Mouse (Mus musculus): ENCODE data around the gene Fjx1. TPM values are rescaled to one million over a fixed set of nuclear protein-coding genes. Genes with fewer than 3 reads are reported as not detected.

Fjx1 gene
- total and polyA plus RNA-seq, 2 experiments from 2014 or later = 28.5 to 91.8 TPM

- WGBS = 78% methylated on average over 4 of the region's 4 CpGs
- Histone ChIP-seq H3K4me2 (ENCODE audit: low read depth, low read length, poor library complexity, severe bottlenecking) (no peak overlapping the region), H3K36me3 (ENCODE audit: insufficient read depth, low read length) (no peaks in the 10 kb centered on the region), H3K27me3 (ENCODE audit: insufficient read depth, low read length) (no peaks in the 10 kb centered on the region), H3K27ac (ENCODE audit: low read depth, low read length) (no peak overlapping the region), H3K9me3 (ENCODE audit: low read length) (no peaks in the 10 kb centered on the region), H3K4me1 (ENCODE audit: insufficient read depth, low read length) (0 out of 2 replicates have a peak, but pooled peaks cover 2% of the 10 kb centered on the region), H3K9ac (replicated peaks; ENCODE audit: low read length, poor library complexity, severe bottlenecking) (no peak overlapping the region), H3K4me3 (ENCODE audit: low read depth, low read length) (no peak overlapping the region)
- DNase-seq (ENCODE audit: low spot score) = no peak
- no peak for ATAC-seq (ENCODE audit: low FRiP score)
- no peak for TF ChIP-seq CTCF (IDR thresholded peaks at IDR 0.05)
Observed at GRCm38 (mm10) chr2:102410615-102411014, 41.7 kb downstream of the Fjx1 start.

GRCm38 (mm10) chr2:102409741-102410140 lies 42.6 kb downstream of the Fjx1 start:
- H3K9ac ChIP-seq (replicated peaks; ENCODE audit: low read length, poor library complexity, severe bottlenecking) = no peak overlapping the region

GRCm38 (mm10) chr2:102407363-102408184 lies 44.7 kb downstream of the Fjx1 start, which contains the start of gene Trim44:
TSS of gene Trim44 (minus strand) at chr2:102407828.
- peak; percentile 74 for DNase-seq (ENCODE audit: low spot score)
- Histone ChIP-seq H3K4me3 (ENCODE audit: low read depth, low read length) (peak within 1 kb of the TSS; percentile 3; the same call in 1 of the 2 replicates), H3K9me3 (ENCODE audit: low read length) (no peaks in the 10 kb centered on the region), H3K4me1 (ENCODE audit: insufficient read depth, low read length) (0 out of 2 replicates have a peak, but pooled peaks cover 2% of the 10 kb centered on the region), H3K9ac (replicated peaks; ENCODE audit: low read length, poor library complexity, severe bottlenecking) (no peak within 1 kb of the TSS), H3K27ac (ENCODE audit: low read depth, low read length) (no peak within 1 kb of the TSS), H3K4me2 (ENCODE audit: low read depth, low read length, poor library complexity, severe bottlenecking) (peak within 1 kb of the TSS; percentile 7; the same call in 1 of the 2 replicates), H3K27me3 (ENCODE audit: insufficient read depth, low read length) (no peaks in the 10 kb centered on the region), H3K36me3 (ENCODE audit: insufficient read depth, low read length) (no peaks in the 10 kb centered on the region)
- WGBS = 21% methylated on average over 14 of the region's 14 CpGs
- ATAC-seq (ENCODE audit: low FRiP score) = no peak
- peak; percentile 21; the same call in 1 of the 2 replicates for TF ChIP-seq CTCF (IDR thresholded peaks at IDR 0.05)

More at GRCm38 (mm10) chr2:102409741-102410140, 42.6 kb downstream of the Fjx1 start:
- no peaks in the 10 kb centered on the region for H3K36me3 ChIP-seq (ENCODE audit: insufficient read depth, low read length)
- DNase-seq (ENCODE audit: low spot score) = no peak
- no peaks in the 10 kb centered on the region for H3K9me3 ChIP-seq (ENCODE audit: low read length)
- no peak overlapping the region for H3K27ac ChIP-seq (ENCODE audit: low read depth, low read length)
- H3K4me3 ChIP-seq (ENCODE audit: low read depth, low read length) = no peak overlapping the region
- H3K27me3 ChIP-seq (ENCODE audit: insufficient read depth, low read length) = no peaks in the 10 kb centered on the region
- WGBS = 91% methylated on average over 3 of the region's 3 CpGs
- no peak for TF ChIP-seq CTCF (IDR thresholded peaks at IDR 0.05)
- 0 out of 2 replicates have a peak, but pooled peaks cover 2% of the 10 kb centered on the region for H3K4me1 ChIP-seq (ENCODE audit: insufficient read depth, low read length)
- ATAC-seq (ENCODE audit: low FRiP score) = no peak
- H3K4me2 ChIP-seq (ENCODE audit: low read depth, low read length, poor library complexity, severe bottlenecking) = no peak overlapping the region

- no peak overlapping the region for H3K4me3 ChIP-seq (ENCODE audit: low read depth, low read length)
- H3K4me1 ChIP-seq (ENCODE audit: insufficient read depth, low read length) = 0 out of 2 replicates have a peak, but pooled peaks cover 2% of the 10 kb centered on the region
- no peak overlapping the region for H3K27ac ChIP-seq (ENCODE audit: low read depth, low read length)
- H3K9ac ChIP-seq (replicated peaks; ENCODE audit: low read length, poor library complexity, severe bottlenecking) = no peak overlapping the region
- peak overlapping the region; percentile 7; the same call in 1 of the 2 replicates for H3K4me2 ChIP-seq (ENCODE audit: low read depth, low read length, poor library complexity, severe bottlenecking)
- H3K9me3 ChIP-seq (ENCODE audit: low read length) = no peaks in the 10 kb centered on the region
- WGBS = 71% methylated on average over 4 of the region's 4 CpGs
- DNase-seq (ENCODE audit: low spot score) (peak; percentile 81), ATAC-seq (ENCODE audit: low FRiP score) (no peak)
- H3K36me3 ChIP-seq (ENCODE audit: insufficient read depth, low read length) = no peaks in the 10 kb centered on the region
- no peaks in the 10 kb centered on the region for H3K27me3 ChIP-seq (ENCODE audit: insufficient read depth, low read length)
- no peak for TF ChIP-seq CTCF (IDR thresholded peaks at IDR 0.05)
Observed at GRCm38 (mm10) chr2:102406324-102407304, 45.7 kb downstream of the Fjx1 start.

GRCm38 (mm10) chr2:102403982-102404381 lies 48.3 kb downstream of the Fjx1 start:
- peaks cover 10% of the 10 kb centered on the region for H3K4me1 ChIP-seq (ENCODE audit: insufficient read depth, low read length)
- H3K4me3 ChIP-seq (ENCODE audit: low read depth, low read length) = no peak overlapping the region
- H3K9ac ChIP-seq (replicated peaks; ENCODE audit: low read length, poor library complexity, severe bottlenecking) = no peak overlapping the region
- 75% methylated on average over 5 of the region's 5 CpGs for WGBS
- DNase-seq (ENCODE audit: low spot score) (no peak), ATAC-seq (ENCODE audit: low FRiP score) (no peak)
- no peaks in the 10 kb centered on the region for H3K36me3 ChIP-seq (ENCODE audit: insufficient read depth, low read length)
- H3K4me2 ChIP-seq (ENCODE audit: low read depth, low read length, poor library complexity, severe bottlenecking) = no peak overlapping the region
- H3K9me3 ChIP-seq (ENCODE audit: low read length) = no peaks in the 10 kb centered on the region
- no peak overlapping the region for H3K27ac ChIP-seq (ENCODE audit: low read depth, low read length)
- H3K27me3 ChIP-seq (ENCODE audit: insufficient read depth, low read length) = no peaks in the 10 kb centered on the region
- no peak for TF ChIP-seq CTCF (IDR thresholded peaks at IDR 0.05)

All from midbrain, postnatal 0 days (tissue).